Mouse (Mus musculus) cerebellum, adult 8-10 months (tissue): ENCODE measurements around the gene Bloc1s2.
"Not testable (repeated sequence)": the region's sequence is repeated elsewhere in the genome, so short reads cannot be mapped to it uniquely, and the experiment has no call there.

Source experiments
- DNase-seq: peaks from one replicate; pipeline ENCODE4 v3.0.0; 2022

Bloc1s2 gene

GRCm38 (mm10) chr19:44121137-44121536 lies 25.1 kb downstream of the Bloc1s2 start:
- DNase-seq: no peak

GRCm38 (mm10) chr19:44120686-44121085 lies 25.6 kb downstream of the Bloc1s2 start:
- DNase-seq: not testable (repeated sequence)

- DNase-seq: no peak
Observed at GRCm38 (mm10) chr19:44117793-44118192, 28.5 kb downstream of the Bloc1s2 start.

GRCm38 (mm10) chr19:44111706-44112105 lies 34.5 kb downstream of the Bloc1s2 start:
- DNase-seq: no peak

- no peak for DNase-seq
Observed at GRCm38 (mm10) chr19:44110356-44110755, 35.9 kb downstream of the Bloc1s2 start.

GRCm38 (mm10) chr19:44108996-44109395 lies 37.2 kb downstream of the Bloc1s2 start:
- DNase-seq: no peak

- no peak for DNase-seq
Observed at GRCm38 (mm10) chr19:44107661-44108521, 38.4 kb downstream of the Bloc1s2 start.

- DNase-seq: peak; percentile 94
Observed at GRCm38 (mm10) chr19:44106831-44107660, 39.2 kb downstream of the Bloc1s2 start, which contains the start of gene Chuk. Chuk (minus strand) TSS chr19:44107480.

GRCm38 (mm10) chr19:44104393-44104792 lies 41.9 kb downstream of the Bloc1s2 start:
- no peak for DNase-seq

- DNase-seq: no peak
Observed at GRCm38 (mm10) chr19:44103001-44103400, 43.2 kb downstream of the Bloc1s2 start.

GRCm38 (mm10) chr19:44100840-44101239 lies 45.4 kb downstream of the Bloc1s2 start:
- no peak for DNase-seq
